Mouse (Mus musculus) left cerebral cortex, postnatal 10 days (tissue): Measurements from ENCODE around the gene Cdv3. TPM values are rescaled to one million over a fixed set of nuclear protein-coding genes. Genes with fewer than 3 reads are reported as not detected.

Experiments used
- DNase-seq, 2 experiments: peaks; one replicate each; pipeline ENCODE4 v3.0.0; 2021 to 2022; ENCODE audit warnings: low spot score in 2 of 2, mixed read lengths in 1 of 2; ENCODE audit errors: extremely low spot score in 1 of 2
- intact Hi-C: fragments of 180-260 bp; cut with DNase I; formaldehyde crosslinking; loops from one replicate; pipeline ENCODE4 v1.15.1; 2025
- total RNA-seq, 2 experiments: library from RNA; stranded (reverse); gene quantifications; 2 replicates each; pipeline ENCODE4 v1.2.3; 2021

The Cdv3 gene
- total RNA-seq, result 100 to 1,000 TPM; 101 to 107 TPM

GRCm38 (mm10) chr9:103365290-103366247, at the start of gene Cdv3:
Gene Cdv3 (minus strand): TSS chr9:103365840.
- peak; percentile 100 for DNase-seq
- intact Hi-C loops, result loop anchor here (10.0 kb wide), 1 partner anchor 389 kb away; no protein-coding TSS in a partner anchor

GRCm38 (mm10) chr9:103413457-103413856, 47.8 kb upstream of the Cdv3 start:
- DNase-seq, result no peak
- intact Hi-C loops, result no loop called here

GRCm38 (mm10) chr9:103409119-103409518, 43.5 kb upstream of the Cdv3 start:
- intact Hi-C loops, result no loop called here
- no peak for DNase-seq

- intact Hi-C loops, result no loop called here
- no peak for DNase-seq
These were observed 42.6 kb upstream of the Cdv3 start for GRCm38 (mm10) chr9:103408136-103408777.

- intact Hi-C loops, result no loop called here
These were observed 37.8 kb upstream of the Cdv3 start for GRCm38 (mm10) chr9:103403331-103403973.

GRCm38 (mm10) chr9:103398509-103399157, 33.0 kb upstream of the Cdv3 start:
- no peak for DNase-seq
- intact Hi-C loops, result no loop called here

More at GRCm38 (mm10) chr9:103403331-103403973, 37.8 kb upstream of the Cdv3 start:
- no peak for DNase-seq

GRCm38 (mm10) chr9:103393256-103393655, 27.6 kb upstream of the Cdv3 start:
- intact Hi-C loops, result no loop called here
- no peak for DNase-seq

GRCm38 (mm10) chr9:103391796-103392372, 26.2 kb upstream of the Cdv3 start:
- intact Hi-C loops, result no loop called here
- DNase-seq, result no peak

- intact Hi-C loops, result no loop called here
- DNase-seq, result no peak
These were observed 23.6 kb upstream of the Cdv3 start for GRCm38 (mm10) chr9:103389261-103389660.

- intact Hi-C loops, result no loop called here
- no peak for DNase-seq
These were observed 21.5 kb upstream of the Cdv3 start for GRCm38 (mm10) chr9:103387011-103387653.

GRCm38 (mm10) chr9:103386573-103386972, 20.9 kb upstream of the Cdv3 start:
- DNase-seq, result no peak
- intact Hi-C loops, result no loop called here

GRCm38 (mm10) chr9:103385600-103385999, 20.0 kb upstream of the Cdv3 start:
- intact Hi-C loops, result no loop called here
- no peak for DNase-seq

GRCm38 (mm10) chr9:103384141-103384796, 18.6 kb upstream of the Cdv3 start:
- DNase-seq, result no peak
- intact Hi-C loops, result no loop called here

- no peak for DNase-seq
- intact Hi-C loops, result no loop called here
These were observed 17.9 kb upstream of the Cdv3 start for GRCm38 (mm10) chr9:103383576-103383975.

- DNase-seq, result no peak
- intact Hi-C loops, result no loop called here
These were observed 17.3 kb upstream of the Cdv3 start for GRCm38 (mm10) chr9:103382989-103383388.

GRCm38 (mm10) chr9:103380566-103380965, 14.9 kb upstream of the Cdv3 start:
- no peak for DNase-seq
- intact Hi-C loops, result no loop called here

- intact Hi-C loops, result no loop called here
- DNase-seq, result no peak
These were observed 13.6 kb upstream of the Cdv3 start for GRCm38 (mm10) chr9:103379199-103379598.

- DNase-seq, result no peak
- intact Hi-C loops, result no loop called here
These were observed 13.0 kb upstream of the Cdv3 start for GRCm38 (mm10) chr9:103378686-103379085.
